Mouse (Mus musculus): Measurements from ENCODE around the gene Tns3.

DNA sequence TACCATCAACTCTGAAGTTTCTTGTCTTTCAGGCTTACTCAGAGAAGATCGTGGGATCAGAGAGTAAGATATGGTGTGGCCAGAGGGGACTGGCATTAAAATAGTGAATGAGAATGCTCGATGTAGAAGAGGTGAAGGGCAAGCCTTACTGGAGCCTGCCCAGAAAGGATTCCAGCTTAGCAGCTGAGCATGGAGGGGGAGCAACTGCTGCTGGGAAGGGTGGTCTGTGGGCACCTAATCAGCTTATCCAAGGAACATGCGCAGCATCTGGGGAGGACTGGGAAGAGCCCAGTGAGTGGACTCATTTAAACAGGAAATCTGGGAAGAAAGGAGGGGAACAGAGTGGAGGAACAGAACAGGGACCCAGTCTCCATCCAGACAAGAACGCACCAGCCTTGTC is 26.3 kb upstream of the Tns3 start:
- no peak for TF ChIP-seq POLR2A (IDR thresholded peaks at IDR 0.05; ENCODE audit: extremely low read depth, insufficient read depth, low read length)
- TF ChIP-seq CTCF (IDR thresholded peaks at IDR 0.05; ENCODE audit: low read depth, low read length): no peak
